Mouse (Mus musculus) fibroblast of lung, adult 2 months (primary cell): ENCODE data around the gene Hic2.
A peak's percentile ranks its signal among the peaks of the same experiment; 100 is the strongest.
"Not testable (repeated sequence)": the region's sequence is repeated elsewhere in the genome, so short reads cannot be mapped to it uniquely, and the experiment has no call there.

Source experiments
- DNase-seq: peaks from one replicate; pipeline ENCODE4 v3.0.0-alpha.2; 2011; ENCODE audit warnings: low read depth

Hic2 gene

GRCm38 (mm10) chr16:17232794-17233701 lies at the start of gene Hic2:
Hic2 (plus strand) TSS chr16:17233572.
- peak; percentile 65 for DNase-seq

- no peak for DNase-seq
These were observed 47.9 kb upstream of the Hic2 start for GRCm38 (mm10) chr16:17185475-17185874.

DNA sequence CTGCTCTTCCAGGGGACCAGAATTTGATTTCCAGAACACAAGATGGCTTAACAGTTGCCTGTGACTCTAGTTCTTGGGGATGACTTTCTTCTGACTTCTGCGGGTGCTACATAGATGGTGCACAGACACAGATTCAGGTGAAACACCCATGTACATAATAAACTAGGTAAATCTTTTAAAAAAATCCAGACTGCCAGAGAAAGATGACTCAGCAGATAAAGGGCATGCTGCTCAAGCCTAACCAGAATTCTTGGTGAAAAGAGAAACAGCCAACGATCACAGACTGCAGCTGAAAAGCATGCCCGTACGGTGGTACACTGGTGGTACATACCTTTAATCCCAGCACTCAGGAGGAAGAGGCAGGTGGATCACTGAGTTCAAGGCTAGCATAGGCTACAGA lies 39.5 kb upstream of the Hic2 start:
- no peak for DNase-seq

DNA sequence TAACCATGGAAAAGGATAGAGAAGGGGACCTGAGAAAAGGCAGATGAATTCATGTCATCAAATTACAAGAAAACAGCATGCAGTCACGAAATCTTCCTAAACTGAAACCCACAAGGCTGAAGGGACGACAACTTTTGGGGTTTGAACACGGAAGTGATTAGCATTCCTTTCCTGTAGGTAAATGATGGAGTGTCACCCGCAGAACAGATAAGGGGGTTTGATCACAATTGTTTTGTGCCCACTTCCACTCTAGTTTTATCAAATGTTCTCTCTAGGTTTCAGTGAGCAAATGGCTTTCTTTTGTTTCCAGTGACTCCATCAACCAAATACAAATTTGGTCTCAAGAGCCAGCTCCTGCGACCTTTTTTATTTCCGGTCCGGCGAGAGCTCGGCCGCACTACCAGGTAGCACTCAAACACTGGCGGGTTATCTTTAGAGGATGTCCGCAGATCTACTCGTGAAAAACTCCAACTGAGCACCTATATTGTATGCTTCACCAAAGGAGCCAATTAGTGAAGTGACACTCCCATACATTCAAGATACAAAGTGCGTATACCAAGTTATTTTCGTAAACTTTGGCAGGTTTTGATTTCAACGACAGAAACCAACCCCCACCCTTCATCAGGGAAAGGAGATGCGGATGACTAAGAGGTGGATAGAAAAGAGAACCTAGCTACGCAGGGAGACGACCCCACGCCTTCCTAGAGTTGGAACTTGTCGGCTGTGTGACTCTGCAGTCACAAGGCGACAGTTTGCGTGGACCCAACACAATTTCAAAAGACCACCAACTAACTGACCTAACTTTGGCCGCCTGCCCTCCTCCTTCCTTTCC lies 33.0 kb upstream of the Hic2 start:
- DNase-seq = no peak

- DNase-seq = peak; percentile 46
These were observed 32.2 kb upstream of the Hic2 start for GRCm38 (mm10) chr16:17200953-17201707.

DNA sequence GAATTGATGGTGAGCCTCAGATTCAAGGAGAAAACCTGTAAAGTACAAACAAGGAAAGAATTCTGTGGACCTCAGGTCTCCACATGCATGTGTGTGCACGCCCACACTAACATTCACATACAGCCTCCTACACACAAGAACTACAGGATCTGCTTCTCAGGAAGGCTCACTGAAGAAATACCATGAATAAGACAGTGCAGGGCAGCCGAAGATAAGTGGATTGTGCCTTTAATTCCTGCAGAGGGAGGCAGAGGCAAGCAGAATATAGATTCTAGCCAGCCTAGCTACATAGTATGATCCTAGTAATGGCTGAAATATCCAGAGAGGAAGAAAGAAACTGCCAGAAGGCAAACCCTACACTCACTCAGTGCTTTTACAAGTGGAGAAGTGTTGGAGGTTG lies 31.4 kb upstream of the Hic2 start:
- no peak for DNase-seq

- no peak for DNase-seq
These were observed 30.8 kb upstream of the Hic2 start, which contains the start of gene Ube2l3 for GRCm38 (mm10) chr16:17202549-17202948. Ube2l3 (minus strand) TSS chr16:17202649.

DNA sequence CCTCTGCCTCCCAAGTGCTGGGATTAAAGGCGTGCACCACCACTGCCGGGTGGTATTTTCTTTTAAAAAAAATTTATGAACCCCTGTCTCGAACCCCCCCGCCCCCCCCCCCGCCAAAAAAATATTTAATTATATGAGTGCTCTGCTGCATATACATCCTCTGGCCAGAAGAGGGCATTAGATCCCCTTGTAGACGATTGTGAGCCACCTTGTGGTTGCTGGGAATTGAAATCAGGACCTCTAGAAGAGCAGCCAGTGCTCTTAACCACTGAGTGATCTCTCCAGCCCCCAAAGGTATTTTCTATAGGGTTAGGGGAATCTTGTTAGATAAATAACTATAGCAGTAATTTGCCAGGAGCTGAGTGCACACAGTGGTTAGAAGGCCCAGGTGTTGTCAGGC lies 28.4 kb upstream of the Hic2 start:
- no peak for DNase-seq

GRCm38 (mm10) chr16:17208389-17209361 lies 24.7 kb upstream of the Hic2 start, which contains the start of gene Rimbp3:
Rimbp3 (plus strand) TSS chr16:17208603.
- DNase-seq = peak; percentile 42

DNA sequence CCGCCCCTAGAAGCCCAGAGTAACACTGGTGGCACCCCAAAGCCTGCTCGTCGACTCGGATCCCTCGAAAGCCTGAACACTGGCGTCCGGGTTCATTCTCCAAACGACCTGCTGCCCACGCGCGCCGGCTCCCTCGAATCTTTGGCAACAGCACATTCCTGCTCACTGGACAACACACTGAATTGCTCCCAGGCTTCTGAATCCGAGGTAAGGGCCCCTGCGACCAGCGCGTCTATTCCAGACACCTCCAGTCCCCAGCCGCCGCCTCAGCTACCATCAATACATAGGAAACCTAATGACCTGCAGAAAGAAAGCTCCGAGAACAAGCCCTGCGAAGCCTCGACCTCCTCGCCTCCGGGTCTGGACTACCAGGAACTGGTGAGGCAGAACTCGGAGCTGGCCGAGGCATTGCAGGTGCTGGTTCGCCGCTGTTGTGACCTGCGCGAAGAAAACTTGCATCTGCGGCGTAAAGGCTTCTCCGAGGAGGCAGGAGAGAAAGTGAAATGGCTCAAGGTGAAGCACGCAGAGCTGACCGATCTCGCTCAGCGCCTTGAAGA lies 23.9 kb upstream of the Hic2 start:
- DNase-seq = no peak

DNA sequence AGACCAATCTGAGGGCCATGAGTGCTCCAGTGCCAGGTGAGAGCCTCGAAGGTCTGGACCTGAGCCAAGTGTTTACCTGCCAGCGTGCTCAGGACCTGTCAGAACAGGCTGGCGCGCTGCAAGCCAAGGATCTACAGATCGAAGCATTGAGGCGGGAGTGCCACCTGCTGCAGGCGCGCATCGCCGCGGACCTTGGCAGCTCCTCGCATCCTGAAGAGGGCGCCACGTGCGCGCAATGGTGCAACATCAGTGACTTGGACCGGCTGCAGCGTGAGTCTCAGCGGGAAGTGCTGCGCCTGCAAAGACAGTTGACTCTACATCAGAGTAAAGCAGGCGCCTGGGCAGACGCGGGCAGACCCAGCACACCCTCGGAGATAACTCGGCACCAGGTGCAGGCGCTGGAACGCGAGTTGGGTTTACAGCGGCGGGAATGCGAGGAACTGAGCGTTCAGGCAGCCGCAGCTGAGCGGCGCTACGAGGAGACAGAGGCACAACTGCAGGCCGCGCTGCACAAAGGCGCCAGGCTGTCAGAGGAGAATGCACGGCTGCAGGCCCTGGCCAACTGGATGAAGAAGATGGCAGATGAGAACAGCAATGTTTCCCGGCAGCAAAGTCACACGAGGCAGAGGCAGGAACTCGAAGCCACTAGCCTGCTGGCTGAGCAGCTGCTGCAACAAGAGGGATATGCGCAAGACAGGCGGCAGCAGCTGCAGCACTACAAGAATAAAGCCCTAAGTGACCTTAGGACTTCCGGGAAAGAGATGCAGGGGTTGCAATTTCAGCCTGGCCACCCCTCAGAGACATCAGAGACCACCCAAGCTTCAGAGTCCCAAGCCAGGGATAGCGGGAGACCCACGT lies 23.2 kb upstream of the Hic2 start:
- DNase-seq = peak; percentile 42

DNA sequence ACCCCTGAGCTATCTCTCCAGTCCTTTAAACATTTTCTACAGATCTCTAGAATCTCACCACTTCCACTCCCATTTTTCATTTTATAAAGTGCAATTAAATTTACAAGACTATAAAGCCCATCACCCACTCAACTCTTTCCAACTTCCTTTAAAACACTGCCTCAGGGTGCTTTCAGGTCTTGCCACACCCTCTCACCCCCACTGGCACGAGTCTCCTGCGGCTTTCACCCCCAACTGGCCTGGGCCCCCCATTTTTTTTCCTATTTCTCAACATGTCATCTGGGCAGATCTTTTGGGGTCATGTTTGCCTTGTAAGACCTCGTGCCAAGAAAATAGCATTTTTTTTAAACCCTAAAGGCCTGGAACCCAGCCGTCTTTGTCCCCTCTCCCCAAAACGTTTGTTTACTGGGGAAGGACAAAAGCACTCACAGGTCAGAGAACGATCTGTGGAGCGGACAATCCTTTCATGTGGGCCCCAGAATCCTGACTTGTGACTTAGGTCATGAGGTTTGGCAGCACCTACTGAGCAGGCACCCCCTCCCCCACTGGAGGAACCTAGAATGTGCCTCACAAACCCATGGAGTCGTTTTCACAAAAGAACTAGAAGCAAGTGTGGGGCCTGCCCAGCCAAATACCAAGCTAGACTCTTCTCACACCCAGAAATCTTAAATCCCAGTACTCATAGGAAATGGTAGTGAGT lies 16.3 kb upstream of the Hic2 start:
- no peak for DNase-seq

DNA sequence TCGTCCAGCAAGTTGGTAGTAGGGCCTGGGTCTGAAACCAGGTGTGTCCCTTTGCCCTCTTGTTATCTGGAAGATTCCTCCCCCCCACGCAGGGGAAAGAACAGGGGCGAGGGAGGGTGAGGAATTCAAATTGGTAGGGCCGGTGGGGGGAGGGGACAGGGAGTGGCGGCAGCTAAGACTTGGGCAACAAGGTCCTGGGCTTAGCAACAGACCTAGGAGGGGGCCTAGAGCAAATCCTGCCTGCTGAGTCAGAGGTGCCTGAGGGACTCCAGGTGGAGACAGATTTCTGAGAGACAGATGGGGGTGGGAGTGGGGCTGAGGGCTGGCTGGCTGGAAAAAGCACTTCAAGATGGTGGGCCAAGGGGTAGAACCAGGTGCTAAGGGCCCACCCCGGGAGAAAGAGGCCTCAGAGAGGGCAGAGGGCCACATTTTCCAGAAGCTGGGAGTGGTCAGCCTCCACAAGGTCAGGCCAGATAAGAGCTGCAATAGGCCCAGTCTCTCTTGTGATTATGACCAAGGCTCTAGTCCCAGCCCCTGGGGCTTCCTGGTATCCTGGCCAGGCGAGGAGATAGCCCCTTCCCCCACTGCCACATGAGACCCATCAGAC lies 13.1 kb upstream of the Hic2 start:
- no peak for DNase-seq

DNA sequence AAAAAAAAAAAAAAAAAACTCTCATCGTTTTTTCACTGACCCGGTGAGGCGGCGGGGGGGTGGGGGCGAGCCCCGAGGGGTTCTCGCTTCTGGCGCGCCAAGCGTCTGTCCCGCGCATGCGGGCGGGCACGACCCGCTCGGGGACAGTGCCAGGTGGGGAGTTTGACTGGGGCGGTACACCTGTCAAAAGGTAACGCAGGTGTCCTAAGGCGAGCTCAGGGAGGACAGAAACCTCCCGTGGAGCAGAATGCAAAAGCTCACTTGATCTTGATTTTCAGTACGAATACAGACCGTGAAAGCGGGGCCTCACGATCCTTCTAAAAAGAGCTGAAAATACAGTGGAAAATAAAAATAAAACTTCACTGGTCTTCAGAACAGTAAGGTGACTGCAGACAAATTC lies 11.2 kb upstream of the Hic2 start:
- DNase-seq = no peak

GRCm38 (mm10) chr16:17225584-17225983 lies 7.8 kb upstream of the Hic2 start:
- DNase-seq = no peak

DNA sequence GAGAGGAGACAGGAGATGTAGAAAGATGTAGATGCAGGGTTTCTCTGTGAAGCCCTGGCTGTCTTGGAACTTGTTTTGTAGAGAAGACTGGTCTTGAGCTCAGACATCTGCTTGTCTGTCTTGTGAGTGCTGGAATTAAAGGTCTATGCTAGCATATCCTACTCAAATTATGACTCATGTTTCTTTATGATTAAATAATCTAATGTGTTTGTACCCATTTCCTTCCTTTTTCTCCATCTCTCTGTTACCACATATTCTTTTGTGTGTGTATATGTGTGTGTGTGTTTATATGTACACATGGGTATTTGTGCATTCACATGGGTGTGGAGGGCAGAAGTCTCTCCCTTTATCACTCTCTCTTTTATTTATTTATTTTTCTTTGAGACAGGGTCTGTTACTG lies 6.9 kb upstream of the Hic2 start:
- no peak for DNase-seq

GRCm38 (mm10) chr16:17231523-17231922 lies 1.8 kb upstream of the Hic2 start:
- DNase-seq = not testable (repeated sequence)

DNA sequence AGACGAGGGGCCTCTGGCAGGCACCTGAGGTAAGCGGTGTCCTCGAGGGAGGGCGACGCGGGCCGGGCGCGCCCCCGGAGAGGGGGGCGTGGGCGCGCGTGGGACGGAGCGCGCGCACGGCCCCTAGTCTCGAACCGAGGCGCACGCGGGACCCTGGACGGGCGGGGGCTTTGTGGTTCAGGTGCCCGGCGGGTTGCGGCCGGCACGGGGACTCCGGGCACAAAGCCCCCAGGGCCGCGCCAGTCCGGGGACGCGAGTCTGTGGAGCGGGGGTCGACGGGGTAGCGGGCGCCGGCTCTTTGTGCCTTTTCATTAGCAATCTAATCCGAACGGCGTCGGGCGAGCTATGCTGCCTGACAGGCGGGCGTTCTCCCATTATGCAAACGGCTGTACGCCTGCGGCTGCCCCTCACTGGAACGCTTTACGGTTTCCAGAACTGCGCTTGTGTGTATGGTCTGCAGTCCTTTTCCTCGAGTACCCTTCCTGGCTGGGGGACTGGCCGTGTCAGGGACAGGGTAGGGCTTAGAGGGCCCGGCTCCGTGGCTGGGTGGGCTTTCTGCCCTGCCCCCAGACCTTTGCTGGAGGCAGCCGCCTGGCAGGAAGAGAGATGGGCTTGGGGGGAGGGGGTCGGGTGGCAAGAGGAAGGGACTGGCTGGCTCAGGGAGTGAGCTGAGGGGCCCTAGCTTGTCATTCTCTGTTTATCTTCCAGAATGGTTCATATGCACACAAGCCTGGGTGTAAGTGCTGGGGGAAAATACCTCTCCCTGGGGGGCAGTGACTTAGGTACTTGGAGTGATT lies 528 bp downstream of the Hic2 start:
- no peak for DNase-seq
